Mouse (Mus musculus) E14TG2a.4 (cell line): ENCODE results near the gene 2300002M23Rik.

Source experiments
- H3K27me3 ChIP-seq: 2 replicates; pipeline ENCODE4 v1.6.1; 2014; ENCODE audit warnings: low read length, control low read depth; ENCODE audit not compliant: insufficient read depth
- H3K36me3 ChIP-seq: 2 replicates; pipeline ENCODE4 v1.6.1; 2014; ENCODE audit warnings: low read length, control low read depth; ENCODE audit not compliant: insufficient read depth
- H3K4me1 ChIP-seq: replicated peaks from 2 replicates; pipeline ENCODE4 v1.6.1; 2014; ENCODE audit warnings: low read depth, low read length, control low read depth
- H3K4me3 ChIP-seq: replicated peaks from 2 replicates; pipeline ENCODE4 v1.5.1; 2014; ENCODE audit warnings: mild to moderate bottlenecking, low read length
- H3K9me3 ChIP-seq: 2 replicates; pipeline ENCODE4 v1.6.1; 2014; ENCODE audit warnings: low read length, control low read depth
- CTCF ChIP-seq: conservative IDR thresholded peaks from 2 replicates; pipeline ENCODE4 v1.5.1; 2014; ENCODE audit warnings: low read length
- NANOG ChIP-seq: IDR thresholded peaks from 2 replicates; pipeline ENCODE4 v1.6.1; 2014; ENCODE audit warnings: borderline replicate concordance, low read length, mixed read lengths
- POU5F1 ChIP-seq: IDR thresholded peaks from 2 replicates; pipeline ENCODE4 v1.6.1; 2014; ENCODE audit warnings: low read length, borderline replicate concordance

Gene 2300002M23Rik

GRCm38 (mm10) chr17:35567150-35567549, at the start of gene 2300002M23Rik:
TSS of gene 2300002M23Rik (plus strand) at chr17:35567450.
- peaks cover 26% of the 10 kb centered on the region for H3K4me1 ChIP-seq
- H3K9me3 ChIP-seq = no peaks in the 10 kb centered on the region
- H3K27me3 ChIP-seq = peaks cover 24% of the 10 kb centered on the region
- H3K36me3 ChIP-seq = no peaks in the 10 kb centered on the region
- peak within 1 kb of the TSS; percentile 41 for H3K4me3 ChIP-seq
- TF ChIP-seq CTCF = no peak
- TF ChIP-seq NANOG = no peak
- TF ChIP-seq POU5F1 = no peak

- TF ChIP-seq CTCF (no peak), NANOG (no peak), POU5F1 (no peak)
- Histone ChIP-seq H3K36me3 (peaks cover 48% of the 10 kb centered on the region), H3K9me3 (no peaks in the 10 kb centered on the region), H3K4me1 (peaks cover 80% of the 10 kb centered on the region), H3K4me3 (peak overlapping the region; percentile 82), H3K27me3 (0 out of 2 replicates have a peak, but pooled peaks cover 3% of the 10 kb centered on the region)
These were observed 49.7 kb upstream of the 2300002M23Rik start for GRCm38 (mm10) chr17:35517526-35517925.

- TF ChIP-seq CTCF = no peak
- no peak for TF ChIP-seq POU5F1
- no peak for TF ChIP-seq NANOG
- Histone ChIP-seq H3K27me3 (0 out of 2 replicates have a peak, but pooled peaks cover 3% of the 10 kb centered on the region), H3K9me3 (no peaks in the 10 kb centered on the region), H3K36me3 (peaks cover 54% of the 10 kb centered on the region), H3K4me1 (peaks cover 69% of the 10 kb centered on the region), H3K4me3 (no peak overlapping the region)
These were observed 42.9 kb upstream of the 2300002M23Rik start for GRCm38 (mm10) chr17:35524354-35524753.

GRCm38 (mm10) chr17:35526644-35527043, 40.6 kb upstream of the 2300002M23Rik start:
- no peak for TF ChIP-seq CTCF
- no peak for TF ChIP-seq POU5F1
- TF ChIP-seq NANOG = no peak
- peak overlapping the region; percentile 60 for H3K4me3 ChIP-seq
- H3K4me1 ChIP-seq = peaks cover 70% of the 10 kb centered on the region
- peaks cover 52% of the 10 kb centered on the region for H3K36me3 ChIP-seq
- H3K27me3 ChIP-seq = no peaks in the 10 kb centered on the region
- H3K9me3 ChIP-seq = no peaks in the 10 kb centered on the region

- Histone ChIP-seq H3K27me3 (no peaks in the 10 kb centered on the region), H3K9me3 (no peaks in the 10 kb centered on the region), H3K4me1 (peaks cover 75% of the 10 kb centered on the region), H3K4me3 (peak overlapping the region; percentile 26; the same call in 1 of the 2 replicates), H3K36me3 (peaks cover 23% of the 10 kb centered on the region)
- TF ChIP-seq POU5F1 = no peak
- no peak for TF ChIP-seq NANOG
- no peak for TF ChIP-seq CTCF
These were observed 34.9 kb upstream of the 2300002M23Rik start for GRCm38 (mm10) chr17:35532360-35532759.

GRCm38 (mm10) chr17:35532901-35533300, 34.3 kb upstream of the 2300002M23Rik start, which contains the start of gene Psors1c2:
TSS of gene Psors1c2 (plus strand) at chr17:35533201.
- Histone ChIP-seq H3K27me3 (no peaks in the 10 kb centered on the region), H3K4me1 (peaks cover 75% of the 10 kb centered on the region), H3K36me3 (peaks cover 20% of the 10 kb centered on the region), H3K4me3 (peak within 1 kb of the TSS; percentile 26), H3K9me3 (no peaks in the 10 kb centered on the region)
- TF ChIP-seq NANOG = no peak
- no peak for TF ChIP-seq CTCF
- TF ChIP-seq POU5F1 = no peak

GRCm38 (mm10) chr17:35534343-35534742, 32.9 kb upstream of the 2300002M23Rik start:
- no peaks in the 10 kb centered on the region for H3K9me3 ChIP-seq
- H3K27me3 ChIP-seq = no peaks in the 10 kb centered on the region
- no peak overlapping the region for H3K4me3 ChIP-seq
- peaks cover 8% of the 10 kb centered on the region for H3K36me3 ChIP-seq
- TF ChIP-seq NANOG (no peak), CTCF (peak; percentile 99)
- H3K4me1 ChIP-seq = peaks cover 76% of the 10 kb centered on the region

- TF ChIP-seq NANOG (no peak), POU5F1 (no peak), CTCF (no peak)
- Histone ChIP-seq H3K27me3 (no peaks in the 10 kb centered on the region), H3K4me3 (no peak overlapping the region), H3K4me1 (peaks cover 54% of the 10 kb centered on the region), H3K9me3 (no peaks in the 10 kb centered on the region), H3K36me3 (no peaks in the 10 kb centered on the region)
These were observed 29.8 kb upstream of the 2300002M23Rik start for GRCm38 (mm10) chr17:35537421-35537820.

GRCm38 (mm10) chr17:35538476-35538875, 28.8 kb upstream of the 2300002M23Rik start:
- Histone ChIP-seq H3K27me3 (no peaks in the 10 kb centered on the region), H3K9me3 (no peaks in the 10 kb centered on the region), H3K4me3 (no peak overlapping the region), H3K36me3 (no peaks in the 10 kb centered on the region), H3K4me1 (peaks cover 54% of the 10 kb centered on the region)
- TF ChIP-seq CTCF (no peak), NANOG (no peak), POU5F1 (no peak)
